Mouse (Mus musculus): ENCODE data around the gene Gm20843. TPM values are rescaled to one million over a fixed set of nuclear protein-coding genes. Genes with fewer than 3 reads are reported as not detected.
"Not testable (repeated sequence)": the region's sequence is repeated elsewhere in the genome, so short reads cannot be mapped to it uniquely, and the experiment has no call there.

The Gm20843 gene
- not detected in 2 replicates for polyA plus RNA-seq (2012; ENCODE audit: insufficient read depth, insufficient read length, missing spikeins)

- H3K4me1 ChIP-seq (ENCODE audit: control insufficient read depth, insufficient read depth, low read length); H3K27ac ChIP-seq (ENCODE audit: insufficient read depth, low read depth, low read length); H3K4me3 ChIP-seq (ENCODE audit: insufficient read depth, low read length): not testable (repeated sequence)
These were observed at the start of gene Gm20843 for GRCm38 (mm10) chrY:72247018-72247417. Gm20843 (minus strand) TSS chrY:72247118.
